Mouse (Mus musculus) embryonic stem cell, embryonic (primary cell): ENCODE results near the gene Rsg1.

Experiments
- CTCF ChIA-PET, 4 experiments: fragments of 300-600 bp in 2 of 4; fragments of 350-600 bp in 2 of 4; sonication (Branson Sonifier 250); formaldehyde crosslinking; loops; one replicate each; lab custom pipeline; 2022; ENCODE audit warnings: inconsistent platforms in 2 of 4; lab: Charles Lee
- POLR2A ChIA-PET, 4 experiments: fragments of 300-600 bp in 2 of 4; fragments of 350-600 bp in 2 of 4; sonication (Branson Sonifier 250); formaldehyde crosslinking; loops; one replicate each; lab custom pipeline; 2022; ENCODE audit warnings: antibody characterized with exemption in 4 of 4, inconsistent platforms in 1 of 4; lab: Charles Lee

Gene Rsg1

DNA sequence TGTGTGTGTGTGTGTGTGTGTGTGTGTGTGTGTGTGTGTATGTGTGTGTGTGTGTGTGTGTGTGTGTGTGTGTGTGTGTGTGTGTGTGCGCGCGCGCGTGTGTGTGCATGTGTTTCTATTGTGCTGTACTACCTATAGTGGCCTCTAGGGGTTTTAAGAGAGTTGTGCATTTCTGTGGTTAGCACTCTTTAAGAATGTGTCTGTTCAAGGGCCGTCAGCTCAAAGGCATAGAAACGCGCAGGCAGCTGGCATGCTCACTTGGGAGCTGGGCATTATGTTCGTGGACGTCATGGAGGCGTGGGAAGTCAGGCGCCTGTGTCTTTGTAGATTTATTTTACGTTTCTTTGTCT, 16.1 kb upstream of the Rsg1 start:
- POLR2A ChIA-PET, result interaction anchor here in 3 of 4 experiments (0.7 to 0.9 kb wide), 4 partner anchors 11 to 179 kb away, joined by 4 to 5 read pairs (median 4); no protein-coding TSS in a partner anchor
- CTCF ChIA-PET, result interaction anchor here in 2 of 4 experiments (0.6 to 1.4 kb wide), 4 partner anchors 49 to 171 kb away, joined by 3 to 4 read pairs (median 3); no protein-coding TSS in a partner anchor

- CTCF ChIA-PET, result interaction anchor here in 2 of 4 experiments (0.6 to 1.5 kb wide), 6 partner anchors 16 to 162 kb away, joined by 3 to 11 read pairs (median 4); partner anchors contain the start of gene Fbxo42 (in 1 of the 2)
- POLR2A ChIA-PET, result interaction anchor here in 2 of 4 experiments (0.7 to 1.7 kb wide), 7 partner anchors 9 to 309 kb away, joined by 3 to 4 read pairs (median 3); partner anchors contain the start of gene Fbxo42 (in 1 of the 2)
Measured at GRCm38 (mm10) chr4:141200906-141201305, 12.8 kb upstream of the Rsg1 start.

- POLR2A ChIA-PET, result interaction anchor here in 2 of 4 experiments (0.5 to 2.1 kb wide), 6 partner anchors 9 to 81 kb away, joined by 3 to 5 read pairs (median 3); no protein-coding TSS in a partner anchor
Measured at GRCm38 (mm10) chr4:141202192-141202591, 11.6 kb upstream of the Rsg1 start.

GRCm38 (mm10) chr4:141204580-141205061, 9.1 kb upstream of the Rsg1 start:
- ChIA-PET CTCF (interaction anchor here (0.5 to 2.0 kb wide), 37 partner anchors 9 to 910 kb away, joined by 3 to 18 read pairs (median 3); partner anchors contain the start of genes Fam131c (in 1 of the 4), Fbxo42 (in 1 of the 4), Padi6 (in 1 of the 4) and Rsg1 (in 1 of the 4)), POLR2A (interaction anchor here in 3 of 4 experiments (0.6 to 2.0 kb wide), 16 partner anchors 9 to 157 kb away, joined by 3 to 8 read pairs (median 4); partner anchors contain the start of gene Rsg1 (in 2 of the 3))

More at GRCm38 (mm10) chr4:141202192-141202591, 11.6 kb upstream of the Rsg1 start:
- CTCF ChIA-PET, result interaction anchor here in 1 of 4 experiments (0.7 kb wide), 1 partner anchor 36 kb away, joined by 3 read pairs; no protein-coding TSS in a partner anchor

GRCm38 (mm10) chr4:141207081-141207480, 6.7 kb upstream of the Rsg1 start:
- POLR2A ChIA-PET, result no interaction called here
- CTCF ChIA-PET, result no interaction called here

- POLR2A ChIA-PET, result interaction anchor here in 1 of 4 experiments (1.2 kb wide), 1 partner anchor 11 kb away, joined by 4 read pairs; no protein-coding TSS in a partner anchor
- CTCF ChIA-PET, result interaction anchor here in 1 of 4 experiments (0.6 kb wide), 1 partner anchor 16 kb away, joined by 3 read pairs; no protein-coding TSS in a partner anchor
Measured at GRCm38 (mm10) chr4:141210524-141211219, 3.1 kb upstream of the Rsg1 start.

- ChIA-PET POLR2A (interaction anchor here in 1 of 4 experiments (1.2 kb wide), 1 partner anchor 12 kb away, joined by 4 read pairs; no protein-coding TSS in a partner anchor), CTCF (no interaction called here)
Measured at GRCm38 (mm10) chr4:141211646-141212045, 2.1 kb upstream of the Rsg1 start.

DNA sequence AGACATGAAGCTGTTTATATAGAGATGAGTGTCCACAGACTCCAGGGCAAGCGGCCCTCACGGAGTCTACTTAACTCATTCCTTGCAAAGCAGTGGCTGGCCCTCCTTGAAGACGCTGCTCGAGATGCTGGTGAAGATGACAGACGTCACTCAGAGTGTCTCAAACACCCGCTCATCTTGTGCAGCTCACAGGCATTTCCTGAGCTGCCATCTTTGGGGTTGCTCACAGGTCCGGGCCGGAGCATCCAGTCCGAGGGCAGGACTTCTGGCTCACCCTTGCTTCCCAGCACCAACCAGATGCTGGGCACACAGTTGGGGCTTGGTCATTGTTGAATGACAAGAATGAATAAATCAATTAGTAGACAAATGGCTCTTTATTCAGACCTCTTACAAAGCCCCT, 864 bp upstream of the Rsg1 start:
- ChIA-PET CTCF (interaction anchor here in 3 of 4 experiments (0.6 to 1.5 kb wide), 4 partner anchors 8 to 295 kb away, joined by 3 to 6 read pairs (median 4); no protein-coding TSS in a partner anchor), POLR2A (interaction anchor here in 3 of 4 experiments (0.7 to 2.0 kb wide), 8 partner anchors 8 to 149 kb away, joined by 3 to 8 read pairs (median 4); no protein-coding TSS in a partner anchor)

DNA sequence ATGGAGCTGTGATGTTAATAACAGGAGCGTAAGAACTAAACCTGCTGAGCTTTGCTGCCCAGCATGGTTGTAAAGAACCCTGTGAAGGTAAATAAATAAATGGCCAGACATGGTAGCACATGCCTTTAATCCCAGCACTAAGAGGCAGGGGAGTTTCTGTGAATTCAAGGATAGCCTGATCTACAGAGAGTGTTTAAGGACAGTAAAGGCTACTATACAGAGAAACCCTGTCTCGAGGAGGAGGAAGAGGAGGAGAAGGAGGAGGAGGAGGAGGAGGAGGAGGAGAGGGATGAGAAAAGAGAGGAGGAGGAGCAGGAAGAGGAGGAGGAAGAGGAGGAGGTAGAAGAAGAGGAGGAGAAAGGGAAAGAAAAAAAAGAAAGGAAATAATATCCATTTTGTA, 414 bp upstream of the Rsg1 start:
- ChIA-PET POLR2A (interaction anchor here (0.6 to 2.0 kb wide), 11 partner anchors 9 to 599 kb away, joined by 3 to 8 read pairs (median 4); no protein-coding TSS in a partner anchor), CTCF (interaction anchor here in 3 of 4 experiments (0.6 to 1.5 kb wide), 7 partner anchors 9 to 411 kb away, joined by 3 to 9 read pairs (median 4); no protein-coding TSS in a partner anchor)

- ChIA-PET POLR2A (interaction anchor here in 3 of 4 experiments (0.7 to 2.0 kb wide), 5 partner anchors 10 to 75 kb away, joined by 3 to 8 read pairs (median 4); no protein-coding TSS in a partner anchor), CTCF (interaction anchor here in 3 of 4 experiments (0.6 to 1.5 kb wide), 5 partner anchors 10 to 522 kb away, joined by 3 to 9 read pairs (median 5); no protein-coding TSS in a partner anchor)
Measured at GRCm38 (mm10) chr4:141214337-141214851, 638 bp downstream of the Rsg1 start.

- ChIA-PET CTCF (interaction anchor here in 3 of 4 experiments (1.0 to 1.6 kb wide), 4 partner anchors 15 to 165 kb away, joined by 3 to 6 read pairs (median 4); no protein-coding TSS in a partner anchor), POLR2A (interaction anchor here in 2 of 4 experiments (0.6 to 1.2 kb wide), 4 partner anchors 10 to 265 kb away, joined by 3 to 5 read pairs (median 4); no protein-coding TSS in a partner anchor)
Measured at GRCm38 (mm10) chr4:141219583-141220213, 5.9 kb downstream of the Rsg1 start.

DNA sequence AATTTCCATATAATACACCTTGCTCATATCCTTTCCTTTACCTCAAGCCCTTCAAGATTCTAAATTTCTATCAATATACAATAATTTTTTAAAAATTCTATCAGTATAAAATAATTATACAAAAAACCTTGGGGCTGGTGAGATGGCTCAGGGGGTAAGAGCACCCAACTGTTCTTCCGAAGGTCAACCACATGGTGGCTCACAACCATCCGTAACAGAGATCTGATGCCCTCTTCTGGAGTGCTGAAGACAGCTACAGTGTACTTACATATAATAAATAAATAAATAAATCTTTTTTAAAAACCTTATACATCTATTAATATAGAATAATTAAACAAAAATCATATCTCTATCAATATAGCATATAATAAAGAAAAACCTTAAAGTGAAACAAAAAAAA, 8.1 kb downstream of the Rsg1 start:
- ChIA-PET POLR2A (no interaction called here), CTCF (interaction anchor here in 1 of 4 experiments (1.3 to 1.5 kb wide), 2 partner anchors 21 to 54 kb away, joined by 3 to 4 read pairs; no protein-coding TSS in a partner anchor)

DNA sequence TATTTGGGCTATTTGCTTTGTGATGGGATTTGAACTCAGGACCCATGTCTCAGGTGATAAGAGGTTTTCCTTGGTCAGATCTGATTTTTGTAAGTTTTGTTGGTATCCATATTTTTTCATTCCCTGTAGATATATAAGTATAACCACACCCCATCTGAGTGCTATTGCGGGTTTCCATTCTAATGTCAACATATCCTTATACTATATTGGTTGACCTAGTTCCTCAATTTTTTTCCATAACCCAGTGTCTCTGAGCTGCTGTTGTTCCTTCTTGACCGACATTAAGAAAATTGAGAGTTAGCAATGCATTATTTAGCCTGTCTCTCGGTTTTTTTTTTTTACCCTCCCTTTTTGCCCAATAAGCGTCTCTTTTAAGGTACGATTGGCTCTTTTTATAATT, 9.0 kb downstream of the Rsg1 start:
- CTCF ChIA-PET, result no interaction called here
- POLR2A ChIA-PET, result no interaction called here

- POLR2A ChIA-PET, result interaction anchor here (0.6 to 4.1 kb wide), 12 partner anchors 11 to 327 kb away, joined by 3 to 24 read pairs (median 3); partner anchors contain the start of genes Arhgef19 (in 2 of the 4) and Rsg1 (in 1 of the 4)
- CTCF ChIA-PET, result interaction anchor here in 1 of 4 experiments (0.7 kb wide), 1 partner anchor 188 kb away, joined by 3 read pairs; no protein-coding TSS in a partner anchor
Measured at GRCm38 (mm10) chr4:141228687-141229086, 14.9 kb downstream of the Rsg1 start.

DNA sequence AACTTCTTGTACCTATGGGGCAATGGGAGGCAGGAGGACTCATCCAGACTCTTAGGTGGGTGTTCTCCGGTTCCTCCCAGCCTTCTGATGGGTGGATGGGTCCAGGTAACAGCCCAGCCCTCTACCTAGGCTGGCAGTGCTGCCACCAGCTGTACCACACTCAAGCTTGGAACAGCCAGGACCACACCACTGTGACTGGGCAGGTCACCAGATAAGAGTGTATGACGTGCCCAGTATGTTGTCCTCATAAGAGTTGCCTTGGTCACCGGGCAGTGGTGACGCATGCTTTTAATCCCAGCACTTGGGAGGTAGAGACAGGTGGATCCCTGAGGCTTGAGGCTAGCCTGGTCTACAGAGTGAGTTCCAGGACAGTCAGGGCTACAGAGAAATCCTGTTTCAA, 19.4 kb downstream of the Rsg1 start:
- ChIA-PET POLR2A (interaction anchor here in 1 of 4 experiments (0.8 kb wide), 1 partner anchor 17 kb away, joined by 3 read pairs; no protein-coding TSS in a partner anchor), CTCF (interaction anchor here in 2 of 4 experiments (0.6 to 1.2 kb wide), 2 partner anchors 28 to 234 kb away, joined by 3 to 5 read pairs; no protein-coding TSS in a partner anchor)

- ChIA-PET CTCF (interaction anchor here in 1 of 4 experiments (0.6 kb wide), 1 partner anchor 469 kb away, joined by 3 read pairs; no protein-coding TSS in a partner anchor), POLR2A (interaction anchor here in 3 of 4 experiments (0.6 to 1.4 kb wide), 5 partner anchors 11 to 830 kb away, joined by 3 to 8 read pairs (median 3); no protein-coding TSS in a partner anchor)
Measured at GRCm38 (mm10) chr4:141235537-141236111, 21.9 kb downstream of the Rsg1 start.

DNA sequence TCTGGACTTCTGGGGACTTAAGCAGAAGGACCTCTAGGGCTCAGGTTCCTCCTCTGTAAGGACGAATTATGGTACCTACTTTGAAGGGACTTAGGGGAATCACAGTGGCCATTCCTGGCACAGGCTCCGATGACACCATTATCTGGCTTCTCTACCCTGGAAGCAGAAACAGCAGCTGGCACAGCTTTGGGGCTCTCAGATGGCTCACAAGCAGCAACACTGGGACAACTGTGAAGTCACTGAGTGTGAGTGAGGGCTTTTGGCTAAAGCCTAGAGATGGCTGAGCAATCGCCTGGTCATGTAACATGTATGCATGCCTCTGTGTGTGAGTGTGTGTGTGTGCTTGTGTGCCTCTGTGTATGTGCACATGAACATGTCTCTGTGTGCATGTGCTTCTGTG, 23.1 kb downstream of the Rsg1 start:
- POLR2A ChIA-PET, result interaction anchor here in 1 of 4 experiments (0.6 kb wide), 1 partner anchor 66 kb away, joined by 3 read pairs; no protein-coding TSS in a partner anchor
- CTCF ChIA-PET, result no interaction called here
